Mouse (Mus musculus) embryonic facial prominence, embryonic 15.5 days (tissue): Measurements from ENCODE around the gene Siah1b. TPM values are rescaled to one million over a fixed set of nuclear protein-coding genes. Genes with fewer than 3 reads are reported as not detected.

ENCODE experiments used
- ATAC-seq: fragments of 200-750 bp; cut with Nextera tagmentation; 2 replicates; pipeline ENCODE4 v1.8.0; 2017; ENCODE audit warnings: low read depth, moderate TSS enrichment; ENCODE audit not compliant: insufficient number of reproducible peaks, low FRiP score, low TSS enrichment
- H3K27ac ChIP-seq: fragments of 300-500 bp; sonication (generic); replicated peaks from 2 replicates; pipeline ENCODE4 v1.5.1; 2015; ENCODE audit warnings: mild to moderate bottlenecking, inconsistent platforms
- H3K27me3 ChIP-seq: fragments of 300-500 bp; sonication (generic); 2 replicates; pipeline ENCODE4 v1.6.1; 2015; ENCODE audit warnings: inconsistent platforms
- H3K36me3 ChIP-seq: fragments of 300-500 bp; sonication (generic); 2 replicates; pipeline ENCODE4 v1.6.1; 2015; ENCODE audit warnings: mild to moderate bottlenecking, inconsistent platforms
- H3K4me1 ChIP-seq: fragments of 300-500 bp; sonication (generic); 2 replicates; pipeline ENCODE4 v1.6.1; 2015; ENCODE audit warnings: inconsistent platforms
- H3K4me2 ChIP-seq: fragments of 300-500 bp; sonication (generic); replicated peaks from 2 replicates; pipeline ENCODE4 v1.6.1; 2015; ENCODE audit warnings: mild to moderate bottlenecking, inconsistent platforms
- H3K4me3 ChIP-seq: fragments of 300-500 bp; sonication (generic); replicated peaks from 2 replicates; pipeline ENCODE4 v1.5.1; 2015; ENCODE audit warnings: mild to moderate bottlenecking, inconsistent platforms
- H3K9ac ChIP-seq: fragments of 300-500 bp; sonication (generic); 2 replicates; pipeline ENCODE4 v1.6.1; 2015; ENCODE audit warnings: inconsistent platforms
- H3K9me3 ChIP-seq: fragments of 300-500 bp; sonication (generic); replicated peaks from 2 replicates; pipeline ENCODE4 v1.6.1; 2016; ENCODE audit warnings: inconsistent platforms
- WGBS: fragments of 180-500 bp; shearing (Covaris S2); methylation state at CpG from one replicate; pipeline ENCODE4 v1.1.7; 2015; 5-methylcytosine and 5-hydroxymethylcytosine counted together
- polyA plus RNA-seq: library from polyadenylated mRNA; unstranded; fragments of >200 nt; fragmentation: Nextera tagmentation; extraction: Ambion mirVana; gene quantifications from 2 replicates; pipeline ENCODE4 v1.2.1, GENCODE M21; 2015

Gene Siah1b
- polyA plus RNA-seq, 1 experiment from 2014 or later: 23.1 TPM

DNA sequence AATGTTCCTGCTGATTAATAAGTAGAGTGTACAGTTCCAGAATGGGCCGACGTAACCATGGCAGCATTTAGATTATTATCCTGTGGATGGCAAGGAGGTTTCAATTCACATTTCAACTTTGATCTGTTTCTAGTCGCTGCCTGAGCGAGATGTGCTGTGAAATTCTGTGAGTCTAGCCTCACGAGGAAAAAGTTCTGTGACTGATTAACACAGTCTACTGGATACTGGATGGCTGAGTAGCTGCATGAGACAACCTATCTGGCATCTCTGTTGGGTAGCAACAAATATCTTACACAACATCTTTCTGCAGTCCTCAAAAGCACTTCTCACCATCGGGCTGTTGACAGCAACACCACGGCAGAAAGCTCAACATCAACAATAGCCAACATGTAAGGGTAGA lies 43.8 kb downstream of the Siah1b start:
- H3K4me3 ChIP-seq: no peak overlapping the region
- H3K36me3 ChIP-seq: no peaks in the 10 kb centered on the region
- no peak for ATAC-seq
- no peak overlapping the region for H3K4me2 ChIP-seq
- 67% methylated on average over 7 of the region's 7 CpGs for WGBS
- no peak overlapping the region for H3K27ac ChIP-seq
- H3K27me3 ChIP-seq: no peaks in the 10 kb centered on the region
- no peak overlapping the region for H3K9ac ChIP-seq
- no peaks in the 10 kb centered on the region for H3K4me1 ChIP-seq
- H3K9me3 ChIP-seq: no peaks in the 10 kb centered on the region

DNA sequence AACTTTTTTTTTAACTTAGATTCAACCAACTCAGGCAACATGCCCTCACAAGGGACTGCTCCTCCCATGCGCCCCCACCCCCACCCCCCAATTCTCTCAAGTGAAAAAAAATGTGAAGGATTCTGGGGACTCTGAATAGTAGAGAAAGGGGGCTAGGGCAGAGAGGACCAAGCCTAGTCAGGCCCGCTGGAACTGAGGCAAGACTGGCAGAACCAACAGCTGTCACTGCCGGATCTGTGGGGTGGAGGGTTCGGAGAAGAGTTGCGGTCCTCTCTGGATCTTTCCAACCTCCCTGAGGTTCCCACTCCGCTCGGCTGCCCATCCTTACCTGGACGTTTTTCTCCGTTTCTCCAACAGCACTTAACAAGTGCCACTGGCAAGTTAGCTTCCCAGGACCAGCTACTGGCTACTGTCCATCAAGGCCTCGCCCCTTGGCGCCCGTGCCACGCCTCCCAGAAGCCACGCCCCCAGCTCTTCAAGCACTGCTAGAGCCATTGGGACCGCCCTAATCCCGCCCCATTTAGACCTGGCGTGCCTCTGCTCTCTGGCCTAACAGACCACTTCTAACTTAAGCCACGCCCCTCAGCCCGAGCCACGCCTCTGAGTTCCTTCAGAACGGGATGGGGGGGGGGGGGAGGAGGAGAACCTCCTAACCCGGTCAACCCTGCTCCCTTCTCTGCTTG lies 48.5 kb downstream of the Siah1b start, which contains the start of gene Car5b:
Gene Car5b, minus strand, starts transcription at position 391 of the 683 bp plus-strand sequence.
- H3K4me3 ChIP-seq: peak within 1 kb of the TSS; percentile 43
- peak within 1 kb of the TSS; percentile 55 for H3K4me2 ChIP-seq
- WGBS: 12% methylated on average over 22 of the region's 22 CpGs
- no peaks in the 10 kb centered on the region for H3K4me1 ChIP-seq
- no peak within 1 kb of the TSS for H3K27ac ChIP-seq
- H3K36me3 ChIP-seq: no peaks in the 10 kb centered on the region
- H3K9ac ChIP-seq: no peak within 1 kb of the TSS
- no peaks in the 10 kb centered on the region for H3K9me3 ChIP-seq
- no peaks in the 10 kb centered on the region for H3K27me3 ChIP-seq
- peak; percentile 93 for ATAC-seq

Other genes starting within 250 kb of the Siah1b start
- gene Ap1s2, start 167.5 kb downstream of the Siah1b start, polyA plus RNA-seq: 30.7 and 31.8 TPM in 2 replicates
- gene Zrsr2, start 117.8 kb downstream of the Siah1b start, polyA plus RNA-seq: 55.7 and 61.5 TPM in 2 replicates
- 0.81 and 0.92 TPM in 2 replicates for gene Car5b, start 48.5 kb downstream of the Siah1b start, polyA plus RNA-seq
- gene Cltrn, start 12.3 kb upstream of the Siah1b start, polyA plus RNA-seq: not detected in 2 replicates
- gene Ace2, start 62.8 kb upstream of the Siah1b start, polyA plus RNA-seq: 9.7 and 11.8 TPM in 2 replicates
- gene Bmx, start 181.7 kb upstream of the Siah1b start, polyA plus RNA-seq: 1.1 and 1.6 TPM in 2 replicates
- gene Pir, start 192.9 kb upstream of the Siah1b start, polyA plus RNA-seq: 14.9 and 18.8 TPM in 2 replicates